Mouse (Mus musculus) brain, embryonic 18.5 days (tissue): ENCODE data around the gene Gm10799.
"Not testable (repeated sequence)": the region's sequence is repeated elsewhere in the genome, so short reads cannot be mapped to it uniquely, and the experiment has no call there.

ENCODE experiments used
- DNase-seq: peaks from one replicate; pipeline ENCODE4 v3.0.0-alpha.2; 2012; ENCODE audit warnings: low read depth, low spot score

Gene Gm10799

GRCm38 (mm10) chr2:104069704-104070185 is 1.4 kb upstream of the Gm10799 start, which contains the start of gene Cd59b:
Cd59b (plus strand) TSS chr2:104069849.
- DNase-seq = no peak

DNA sequence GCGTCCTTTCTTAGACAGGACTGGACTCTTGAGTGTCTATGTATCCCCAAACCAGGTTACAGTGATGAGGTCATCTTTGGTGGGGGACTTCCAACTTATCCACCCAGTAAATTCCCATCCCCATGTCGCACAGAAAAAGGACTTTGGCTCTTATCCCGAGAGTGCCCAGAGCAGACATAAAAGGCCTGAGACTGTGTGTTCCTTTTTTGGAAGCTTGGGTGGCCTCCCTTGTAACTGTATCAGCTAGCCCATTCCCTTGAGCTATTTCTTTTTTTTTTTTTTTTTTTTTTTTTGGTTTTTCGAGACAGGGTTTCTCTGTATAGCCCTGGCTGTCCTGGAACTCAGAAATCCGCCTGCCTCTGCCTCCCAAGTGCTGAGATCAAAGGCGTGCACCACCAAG is 2.8 kb downstream of the Gm10799 start, which contains the start of gene Gm10912:
Gene Gm10912 (plus strand): TSS at position 301 of the 400 bp plus-strand sequence.
- not testable (repeated sequence) for DNase-seq

DNA sequence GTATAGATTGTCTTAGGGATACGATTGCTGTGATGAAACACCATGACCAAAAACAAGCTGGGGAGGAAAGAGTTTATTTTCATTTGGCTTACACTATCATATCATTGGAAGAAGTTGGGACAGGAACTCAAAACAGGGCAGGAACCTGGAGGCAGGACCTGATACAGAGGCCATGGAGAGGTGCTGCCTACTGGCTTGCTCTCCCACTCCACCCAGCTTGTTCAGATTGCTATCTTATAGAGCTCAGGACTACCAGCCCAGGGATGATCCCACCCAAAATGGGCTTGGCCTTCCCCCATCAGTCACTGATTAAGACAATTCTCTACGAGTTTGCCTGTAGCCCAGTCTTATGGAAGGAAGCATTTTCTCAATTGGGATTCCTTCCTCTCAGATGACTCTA is 4.2 kb downstream of the Gm10799 start:
- DNase-seq = no peak

DNA sequence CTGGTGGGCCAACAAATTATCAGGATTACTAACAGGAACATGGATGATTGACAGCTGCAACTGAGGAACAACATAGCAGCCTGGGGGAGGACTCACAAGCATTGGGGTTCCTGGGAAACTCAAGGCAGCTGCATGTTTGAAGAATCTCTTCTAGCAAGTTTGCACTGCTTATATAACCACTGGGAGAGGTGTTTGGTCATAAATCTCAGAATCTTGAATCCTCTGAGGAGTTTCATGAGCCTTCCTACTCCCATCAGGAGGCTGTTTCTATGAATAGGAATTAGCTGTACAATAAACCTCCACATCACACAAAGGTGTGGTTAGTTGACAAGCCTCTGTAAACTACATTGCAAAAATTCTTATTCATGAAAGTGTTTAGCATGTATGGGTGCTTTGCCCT is 5.7 kb downstream of the Gm10799 start:
- DNase-seq = no peak

DNA sequence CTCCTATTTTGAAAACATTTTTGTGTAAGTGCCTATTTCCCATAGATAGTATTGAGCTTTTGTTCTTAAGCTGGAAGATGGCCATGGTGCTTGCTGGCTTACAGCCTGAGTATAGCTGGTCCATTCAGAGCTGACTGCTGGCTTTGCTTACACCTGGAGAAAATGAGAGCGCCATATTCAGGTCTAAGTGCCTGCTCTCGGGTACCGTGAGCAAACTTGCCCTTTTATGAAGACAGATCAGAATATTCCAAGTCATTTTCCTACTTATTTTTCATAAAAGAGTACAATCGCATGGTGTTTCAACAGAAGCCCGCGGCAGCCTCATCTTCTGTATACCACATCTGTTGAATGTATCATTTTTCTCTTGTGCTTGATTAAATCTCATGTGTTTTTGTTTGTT is 7.4 kb downstream of the Gm10799 start:
- no peak for DNase-seq

- no peak for DNase-seq
Observed at GRCm38 (mm10) chr2:104059786-104060185, 8.6 kb downstream of the Gm10799 start.

GRCm38 (mm10) chr2:104058954-104059353 is 9.4 kb downstream of the Gm10799 start:
- no peak for DNase-seq

DNA sequence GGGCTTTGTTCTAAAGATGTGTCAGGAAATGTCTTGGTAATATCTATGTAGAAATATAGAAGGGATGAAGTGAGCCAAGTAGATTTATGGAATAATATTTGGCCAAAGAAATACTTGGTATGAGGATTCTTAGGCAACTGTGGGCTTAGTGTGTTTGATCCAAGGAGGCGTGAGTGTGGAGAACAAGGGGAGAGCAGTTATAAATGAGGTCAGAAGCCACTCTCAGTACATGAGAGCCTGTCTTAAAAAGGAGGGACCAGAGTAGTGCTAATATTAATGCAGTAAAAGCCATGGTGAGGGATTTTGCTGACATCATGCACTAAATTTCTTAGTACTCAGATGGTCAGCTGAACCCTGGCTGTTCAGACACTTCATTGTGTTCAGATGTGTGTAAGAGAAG is 10.0 kb downstream of the Gm10799 start:
- DNase-seq = no peak

DNA sequence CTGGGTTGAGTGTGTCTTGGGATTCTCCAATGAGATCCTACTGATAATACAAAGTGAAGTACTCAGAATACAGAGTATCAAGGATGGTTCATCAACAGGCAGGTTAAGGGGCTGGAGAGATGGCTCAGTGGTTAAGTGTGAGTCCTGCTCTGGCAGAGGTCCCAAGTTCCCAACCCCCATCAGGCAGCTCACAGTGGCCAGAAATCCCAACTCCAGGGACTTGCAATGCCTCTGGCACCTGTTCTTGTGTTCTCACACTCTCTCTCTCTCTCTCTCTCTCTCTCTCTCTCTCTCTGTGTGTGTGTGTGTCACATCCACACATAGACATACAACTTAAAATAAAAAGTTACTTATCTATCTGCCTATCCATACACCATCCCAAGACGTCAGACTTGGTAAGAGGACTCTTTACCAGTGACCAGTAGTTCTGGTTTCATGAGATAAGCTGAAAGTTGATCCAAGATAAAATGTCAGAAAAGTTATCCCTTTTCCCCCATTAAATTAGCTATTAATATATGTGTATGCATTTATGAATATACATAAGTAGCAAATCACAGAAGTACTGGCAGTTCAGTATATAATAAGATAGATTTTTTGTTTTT is 23.8 kb downstream of the Gm10799 start:
- DNase-seq = no peak

DNA sequence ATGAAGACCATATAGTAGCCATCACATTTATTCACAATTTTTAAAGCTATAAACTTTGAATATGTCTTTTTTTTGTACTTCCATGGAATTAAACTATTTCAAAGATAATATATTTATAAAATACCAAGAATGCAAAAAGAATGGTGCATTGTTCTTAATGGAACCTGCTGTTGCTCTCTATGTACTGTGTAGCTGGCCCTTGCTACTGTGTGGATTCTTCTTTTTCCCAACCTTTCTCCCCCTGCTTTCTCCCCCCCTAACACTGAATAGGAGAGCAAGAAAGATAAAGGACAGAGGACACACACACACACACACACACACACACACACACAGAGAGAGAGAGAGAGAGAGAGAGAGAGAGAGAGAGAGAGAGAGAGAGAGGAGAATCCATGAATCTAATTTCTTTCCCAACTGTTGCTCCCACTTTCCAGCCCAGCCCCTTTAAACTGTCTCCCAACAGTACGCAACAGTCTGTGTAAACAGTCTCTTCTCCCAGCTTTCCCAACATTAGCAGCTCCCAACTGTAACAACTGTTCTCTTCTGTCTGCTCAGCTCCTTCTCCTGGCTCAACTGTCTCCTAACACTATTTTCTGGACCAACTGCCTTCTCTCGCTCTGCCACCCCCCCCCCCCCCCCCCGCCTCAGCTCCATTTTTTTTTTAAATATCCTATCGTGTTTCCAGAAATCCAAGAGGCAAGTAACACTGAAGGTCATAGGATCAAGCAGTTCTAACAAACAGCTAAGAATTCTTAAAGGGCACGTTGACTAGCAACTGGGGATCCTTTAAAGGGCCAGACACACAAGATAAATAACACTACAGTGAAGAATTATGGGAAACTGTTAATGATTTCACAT is 24.5 kb downstream of the Gm10799 start:
- DNase-seq = no peak

GRCm38 (mm10) chr2:104042766-104043165 is 25.6 kb downstream of the Gm10799 start:
- DNase-seq = no peak

DNA sequence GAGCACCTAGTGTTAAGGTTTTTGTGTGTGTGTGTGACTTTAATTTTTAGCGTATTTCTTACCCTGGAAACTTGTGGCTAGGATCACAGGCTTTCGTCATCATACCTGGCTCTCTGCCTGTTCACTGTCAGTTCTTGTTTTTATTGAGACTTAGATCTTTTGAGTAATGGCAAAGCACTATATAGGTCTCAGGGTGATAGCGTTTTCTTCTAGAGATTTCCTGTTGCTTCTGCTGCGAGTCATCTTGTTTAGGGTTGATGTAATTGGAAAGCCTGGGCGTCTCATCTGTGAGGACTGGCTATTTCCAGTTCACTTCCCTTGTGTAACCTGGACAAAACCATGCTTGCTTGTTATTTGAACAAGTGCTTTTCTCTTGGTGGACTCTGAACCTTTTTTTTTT is 26.7 kb downstream of the Gm10799 start:
- no peak for DNase-seq

- no peak for DNase-seq
Observed at GRCm38 (mm10) chr2:104038236-104038635, 30.1 kb downstream of the Gm10799 start.

DNA sequence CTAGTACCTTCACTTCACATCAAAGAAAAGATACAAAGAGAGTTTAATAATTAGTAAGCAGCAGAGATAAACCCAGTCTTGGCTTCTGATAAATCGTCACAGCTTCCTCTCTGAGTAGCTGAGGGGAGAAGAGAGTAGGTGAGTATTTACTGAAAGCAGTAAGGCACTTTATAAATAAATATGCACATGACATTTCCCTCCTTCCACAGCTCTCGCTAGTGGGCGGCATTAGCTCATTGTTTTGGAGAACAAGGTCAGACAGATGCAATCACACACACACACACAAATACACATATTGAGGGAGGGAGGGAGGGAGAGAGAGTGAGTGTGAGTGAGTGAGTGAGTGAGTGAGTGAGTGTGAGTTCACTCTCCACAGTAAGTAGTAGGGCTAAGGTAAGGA is 32.0 kb downstream of the Gm10799 start:
- DNase-seq = no peak

GRCm38 (mm10) chr2:104035595-104035994 is 32.8 kb downstream of the Gm10799 start:
- no peak for DNase-seq

- DNase-seq = no peak
Observed at GRCm38 (mm10) chr2:104034832-104035472, 33.4 kb downstream of the Gm10799 start.

DNA sequence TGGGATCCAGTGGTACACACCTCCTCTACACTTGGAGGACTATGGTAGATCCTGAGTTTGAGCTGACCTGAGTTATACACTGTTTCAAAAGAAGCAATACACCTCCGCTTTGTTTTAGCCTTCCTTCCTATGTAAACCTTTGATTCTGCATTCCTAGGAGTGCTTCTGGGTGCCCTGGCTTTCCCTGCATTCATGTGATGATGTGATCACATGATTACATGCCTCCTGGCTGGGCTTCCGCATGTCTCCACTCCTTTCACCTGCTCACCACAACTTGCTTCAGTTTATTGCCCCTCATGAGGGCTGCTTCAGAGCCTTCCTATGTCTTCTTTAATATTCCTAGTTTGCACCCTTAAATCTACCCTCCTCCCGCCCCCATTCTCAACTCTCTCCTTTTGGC is 36.3 kb downstream of the Gm10799 start:
- no peak for DNase-seq

- no peak for DNase-seq
Observed at GRCm38 (mm10) chr2:104030381-104030780, 38.0 kb downstream of the Gm10799 start.

DNA sequence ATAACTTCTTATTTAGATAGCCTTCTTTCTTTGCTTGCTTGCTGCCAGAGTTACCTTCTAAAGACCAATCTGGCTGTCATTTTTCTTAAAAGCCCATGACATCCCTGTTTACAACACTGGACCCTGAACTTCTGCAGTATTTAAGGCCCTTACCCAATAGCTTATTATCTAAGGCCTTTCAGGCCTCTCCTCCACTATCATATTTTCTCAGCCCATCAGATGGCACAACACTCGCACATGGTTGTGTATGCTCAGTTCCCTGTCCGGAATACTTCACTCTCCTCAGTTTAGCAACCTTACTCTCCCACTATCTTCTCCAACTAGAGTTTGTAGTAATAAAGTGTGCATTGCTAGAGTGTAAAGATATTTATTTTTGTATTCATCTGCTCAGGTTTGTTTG is 39.3 kb downstream of the Gm10799 start:
- DNase-seq = no peak

DNA sequence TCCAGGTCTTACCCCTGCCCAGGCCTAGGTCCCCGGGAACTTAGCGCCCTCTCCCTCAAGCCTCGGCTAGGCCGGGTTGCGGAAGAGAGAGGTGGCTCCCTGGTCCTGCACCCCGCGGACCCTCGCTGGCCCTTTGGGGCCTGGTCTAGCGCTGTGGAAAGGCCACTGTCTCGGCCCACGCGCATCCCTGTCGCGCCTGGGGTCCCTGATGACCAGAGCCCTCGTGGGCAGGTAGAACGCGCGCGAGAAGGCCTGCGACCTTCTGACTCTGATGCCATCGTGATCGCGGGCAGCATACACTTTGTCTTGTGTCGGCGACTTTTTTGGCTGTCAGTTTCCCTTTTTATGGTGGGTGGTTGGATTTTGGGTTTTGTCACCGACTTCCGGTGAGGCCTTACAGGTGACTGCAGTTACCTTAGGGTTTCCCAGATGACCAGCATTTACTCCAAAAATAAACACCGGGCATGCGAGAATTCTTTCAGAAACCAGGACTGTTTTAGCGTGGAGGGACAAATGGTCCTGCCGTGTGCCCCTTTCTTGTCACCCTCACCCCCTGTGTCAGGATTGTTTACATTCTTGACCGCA is 40.1 kb downstream of the Gm10799 start, which contains the start of gene 4931422A03Rik:
Gene 4931422A03Rik (minus strand): TSS at position 223 of the 585 bp plus-strand sequence.
- no peak for DNase-seq

DNA sequence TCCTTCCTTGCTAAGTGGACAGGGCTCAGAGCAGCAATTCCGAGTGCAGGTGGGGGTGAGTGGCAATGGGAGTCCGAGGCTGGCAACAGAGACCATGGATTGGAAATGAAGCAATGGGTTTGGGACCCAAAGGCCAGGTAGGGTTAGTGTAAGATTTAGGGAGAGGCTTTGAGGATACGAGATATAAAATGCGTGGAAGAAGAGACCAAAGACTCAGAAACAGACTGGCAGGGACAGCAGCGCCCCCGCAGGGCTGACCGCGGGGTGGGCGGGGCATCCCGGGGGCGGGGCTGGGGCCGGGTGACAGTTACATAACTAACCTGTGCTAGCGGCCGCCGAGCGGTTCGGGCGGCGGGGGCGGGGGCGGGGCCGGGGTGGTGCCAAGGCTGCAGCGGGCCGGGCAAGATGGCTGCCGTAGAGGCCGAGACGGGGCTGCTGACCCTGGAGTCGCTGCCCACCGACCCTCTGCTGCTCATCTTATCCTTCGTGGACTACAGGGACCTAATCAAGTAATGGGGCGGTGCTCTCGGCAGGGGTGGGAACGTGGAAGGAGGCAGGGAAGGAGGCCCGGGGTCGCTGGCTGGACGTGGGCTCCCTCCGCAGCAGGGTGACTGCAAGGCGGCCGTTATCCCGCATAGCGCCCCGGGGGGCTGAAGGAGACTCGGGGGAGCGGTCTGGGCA is 40.8 kb downstream of the Gm10799 start, which contains the start of gene Fbxo3:
Gene Fbxo3 (plus strand): TSS at position 264 of the 681 bp plus-strand sequence.
- DNase-seq = no peak
